Mouse (Mus musculus): ENCODE results near the gene Zeb2. TPM values are rescaled to one million over a fixed set of nuclear protein-coding genes. Genes with fewer than 3 reads are reported as not detected.

The Zeb2 gene
- polyA plus RNA-seq, 1 experiment, result 3.2 TPM

GRCm38 (mm10) chr2:45118121-45118520 is 926 bp upstream of the Zeb2 start:
- no peaks in the 10 kb centered on the region for H3K27me3 ChIP-seq (ENCODE audit: control insufficient read depth, insufficient read depth, low read length)
- no peak overlapping the region for H3K27ac ChIP-seq (ENCODE audit: control insufficient read depth, insufficient read depth, low read depth, low read length)
- no peaks in the 10 kb centered on the region for H3K36me3 ChIP-seq (ENCODE audit: control insufficient read depth, insufficient read depth, low read length)
- peaks cover 5% of the 10 kb centered on the region for H3K4me1 ChIP-seq (ENCODE audit: control insufficient read depth, insufficient read depth, low read length)
- TF ChIP-seq CTCF (IDR thresholded peaks at IDR 0.05; ENCODE audit: control insufficient read depth, insufficient read depth, insufficient replicate concordance, low read depth, low read length), result no peak
- TF ChIP-seq POLR2A (IDR thresholded peaks at IDR 0.05; ENCODE audit: control insufficient read depth, low read depth, low read length), result no peak
- H3K4me3 ChIP-seq (ENCODE audit: control insufficient read depth, low read depth, low read length), result no peak overlapping the region

- H3K4me3 ChIP-seq (ENCODE audit: control insufficient read depth, low read depth, low read length), result peak overlapping the region; percentile 70
- H3K27me3 ChIP-seq (ENCODE audit: control insufficient read depth, insufficient read depth, low read length), result no peaks in the 10 kb centered on the region
- TF ChIP-seq CTCF (IDR thresholded peaks at IDR 0.05; ENCODE audit: control insufficient read depth, insufficient read depth, insufficient replicate concordance, low read depth, low read length) (no peak), POLR2A (IDR thresholded peaks at IDR 0.05; ENCODE audit: control insufficient read depth, low read depth, low read length) (no peak)
- peaks cover 5% of the 10 kb centered on the region for H3K4me1 ChIP-seq (ENCODE audit: control insufficient read depth, insufficient read depth, low read length)
- H3K36me3 ChIP-seq (ENCODE audit: control insufficient read depth, insufficient read depth, low read length), result no peaks in the 10 kb centered on the region
- H3K27ac ChIP-seq (ENCODE audit: control insufficient read depth, insufficient read depth, low read depth, low read length), result peak overlapping the region; percentile 61
Observed at GRCm38 (mm10) chr2:45117592-45117991, 397 bp upstream of the Zeb2 start.

- Histone ChIP-seq H3K27ac (ENCODE audit: control insufficient read depth, insufficient read depth, low read depth, low read length) (peak overlapping the region; percentile 82), H3K36me3 (ENCODE audit: control insufficient read depth, insufficient read depth, low read length) (no peaks in the 10 kb centered on the region), H3K4me3 (ENCODE audit: control insufficient read depth, low read depth, low read length) (peak overlapping the region; percentile 70), H3K4me1 (ENCODE audit: control insufficient read depth, insufficient read depth, low read length) (peaks cover 5% of the 10 kb centered on the region), H3K27me3 (ENCODE audit: control insufficient read depth, insufficient read depth, low read length) (no peaks in the 10 kb centered on the region)
- TF ChIP-seq CTCF (IDR thresholded peaks at IDR 0.05; ENCODE audit: control insufficient read depth, insufficient read depth, insufficient replicate concordance, low read depth, low read length) (no peak), POLR2A (IDR thresholded peaks at IDR 0.05; ENCODE audit: control insufficient read depth, low read depth, low read length) (no peak)
Observed at GRCm38 (mm10) chr2:45116531-45117024, 617 bp downstream of the Zeb2 start.

- H3K27me3 ChIP-seq (ENCODE audit: control insufficient read depth, insufficient read depth, low read length), result no peaks in the 10 kb centered on the region
- H3K27ac ChIP-seq (ENCODE audit: control insufficient read depth, insufficient read depth, low read depth, low read length), result peak overlapping the region; percentile 87
- TF ChIP-seq CTCF (IDR thresholded peaks at IDR 0.05; ENCODE audit: control insufficient read depth, insufficient read depth, insufficient replicate concordance, low read depth, low read length) (no peak), POLR2A (IDR thresholded peaks at IDR 0.05; ENCODE audit: control insufficient read depth, low read depth, low read length) (no peak; the same call in 1 of the 2 replicates)
- peak overlapping the region; percentile 70 for H3K4me3 ChIP-seq (ENCODE audit: control insufficient read depth, low read depth, low read length)
- no peaks in the 10 kb centered on the region for H3K36me3 ChIP-seq (ENCODE audit: control insufficient read depth, insufficient read depth, low read length)
- H3K4me1 ChIP-seq (ENCODE audit: control insufficient read depth, insufficient read depth, low read length), result peaks cover 8% of the 10 kb centered on the region
Observed at GRCm38 (mm10) chr2:45115720-45116495, 1.3 kb downstream of the Zeb2 start.

GRCm38 (mm10) chr2:45115211-45115610 is 2.0 kb downstream of the Zeb2 start:
- Histone ChIP-seq H3K27me3 (ENCODE audit: control insufficient read depth, insufficient read depth, low read length) (no peaks in the 10 kb centered on the region), H3K27ac (ENCODE audit: control insufficient read depth, insufficient read depth, low read depth, low read length) (no peak overlapping the region), H3K4me3 (ENCODE audit: control insufficient read depth, low read depth, low read length) (no peak overlapping the region), H3K36me3 (ENCODE audit: control insufficient read depth, insufficient read depth, low read length) (no peaks in the 10 kb centered on the region), H3K4me1 (ENCODE audit: control insufficient read depth, insufficient read depth, low read length) (peaks cover 8% of the 10 kb centered on the region)
- TF ChIP-seq CTCF (IDR thresholded peaks at IDR 0.05; ENCODE audit: control insufficient read depth, insufficient read depth, insufficient replicate concordance, low read depth, low read length) (no peak), POLR2A (IDR thresholded peaks at IDR 0.05; ENCODE audit: control insufficient read depth, low read depth, low read length) (no peak)

GRCm38 (mm10) chr2:45114596-45114995 is 2.6 kb downstream of the Zeb2 start:
- TF ChIP-seq CTCF (IDR thresholded peaks at IDR 0.05; ENCODE audit: control insufficient read depth, insufficient read depth, insufficient replicate concordance, low read depth, low read length), result no peak
- no peak for TF ChIP-seq POLR2A (IDR thresholded peaks at IDR 0.05; ENCODE audit: control insufficient read depth, low read depth, low read length)
- H3K4me3 ChIP-seq (ENCODE audit: control insufficient read depth, low read depth, low read length), result no peak overlapping the region

GRCm38 (mm10) chr2:45113912-45114311 is 3.3 kb downstream of the Zeb2 start:
- Histone ChIP-seq H3K27me3 (ENCODE audit: control insufficient read depth, insufficient read depth, low read length) (no peaks in the 10 kb centered on the region; the same call in 1 of the 2 replicates), H3K4me3 (ENCODE audit: control insufficient read depth, low read depth, low read length) (no peak overlapping the region), H3K4me1 (ENCODE audit: control insufficient read depth, insufficient read depth, low read length) (peaks cover 8% of the 10 kb centered on the region), H3K27ac (ENCODE audit: control insufficient read depth, insufficient read depth, low read depth, low read length) (no peak overlapping the region), H3K36me3 (ENCODE audit: control insufficient read depth, insufficient read depth, low read length) (no peaks in the 10 kb centered on the region)
- TF ChIP-seq POLR2A (IDR thresholded peaks at IDR 0.05; ENCODE audit: control insufficient read depth, low read depth, low read length) (no peak), CTCF (IDR thresholded peaks at IDR 0.05; ENCODE audit: control insufficient read depth, insufficient read depth, insufficient replicate concordance, low read depth, low read length) (no peak)

More at GRCm38 (mm10) chr2:45114596-45114995, 2.6 kb downstream of the Zeb2 start:
- Histone ChIP-seq H3K4me1 (ENCODE audit: control insufficient read depth, insufficient read depth, low read length) (peaks cover 8% of the 10 kb centered on the region), H3K27me3 (ENCODE audit: control insufficient read depth, insufficient read depth, low read length) (no peaks in the 10 kb centered on the region; the same call in 1 of the 2 replicates), H3K36me3 (ENCODE audit: control insufficient read depth, insufficient read depth, low read length) (no peaks in the 10 kb centered on the region), H3K27ac (ENCODE audit: control insufficient read depth, insufficient read depth, low read depth, low read length) (no peak overlapping the region)

Measured in testis, adult 2 months (tissue).